Mouse (Mus musculus): ENCODE data around the gene Rpl36-ps4. TPM values are rescaled to one million over a fixed set of nuclear protein-coding genes. Genes with fewer than 3 reads are reported as not detected.

Gene Rpl36-ps4
- not detected in 2 replicates for polyA plus RNA-seq (2015; fragmentation: Nextera tagmentation; extraction: Ambion mirVana)

DNA sequence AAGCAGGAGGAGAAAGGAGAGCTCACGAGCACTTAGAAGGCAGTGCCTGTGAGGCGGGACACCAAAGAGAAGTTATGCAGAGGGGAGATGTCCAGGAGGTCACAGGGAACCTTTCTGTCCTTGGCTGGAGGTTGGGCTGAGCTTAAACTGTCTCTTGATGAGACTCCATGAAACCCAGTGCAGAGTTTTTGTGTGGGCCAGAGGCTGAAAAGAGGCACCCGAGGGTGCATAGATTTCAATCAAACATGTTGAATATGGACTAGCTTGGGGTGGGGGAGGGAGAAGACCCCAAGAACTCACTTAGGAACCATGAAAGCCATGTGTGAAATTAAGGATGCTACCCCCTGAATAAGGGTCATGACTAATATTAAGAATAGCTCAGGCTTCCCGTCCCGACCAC lies at the start of gene Rpl36-ps4:
Gene Rpl36-ps4 (plus strand): TSS at position 301 of the 400 bp plus-strand sequence.
- Histone ChIP-seq H3K4me3 (ENCODE audit: low read depth, low read length) (no peak within 1 kb of the TSS), H3K9me3 (replicated peaks; ENCODE audit: control insufficient read depth, low read length) (no peaks in the 10 kb centered on the region), H3K4me2 (ENCODE audit: low read depth, low read length) (no peak within 1 kb of the TSS), H3K4me1 (ENCODE audit: control insufficient read depth, low read depth, low read length) (no peaks in the 10 kb centered on the region), H3K27me3 (ENCODE audit: control insufficient read depth, insufficient read depth, low read depth, low read length) (no peaks in the 10 kb centered on the region), H3K9ac (ENCODE audit: low read depth, low read length) (no peak within 1 kb of the TSS), H3K36me3 (ENCODE audit: control insufficient read depth, insufficient read depth) (no peaks in the 10 kb centered on the region), H3K27ac (ENCODE audit: low read length) (no peak within 1 kb of the TSS)
- 69% methylated on average over 5 of the region's 5 CpGs for WGBS (ENCODE audit: insufficient replicate concordance)
- ATAC-seq (ENCODE audit: low read depth), result no peak

DNA sequence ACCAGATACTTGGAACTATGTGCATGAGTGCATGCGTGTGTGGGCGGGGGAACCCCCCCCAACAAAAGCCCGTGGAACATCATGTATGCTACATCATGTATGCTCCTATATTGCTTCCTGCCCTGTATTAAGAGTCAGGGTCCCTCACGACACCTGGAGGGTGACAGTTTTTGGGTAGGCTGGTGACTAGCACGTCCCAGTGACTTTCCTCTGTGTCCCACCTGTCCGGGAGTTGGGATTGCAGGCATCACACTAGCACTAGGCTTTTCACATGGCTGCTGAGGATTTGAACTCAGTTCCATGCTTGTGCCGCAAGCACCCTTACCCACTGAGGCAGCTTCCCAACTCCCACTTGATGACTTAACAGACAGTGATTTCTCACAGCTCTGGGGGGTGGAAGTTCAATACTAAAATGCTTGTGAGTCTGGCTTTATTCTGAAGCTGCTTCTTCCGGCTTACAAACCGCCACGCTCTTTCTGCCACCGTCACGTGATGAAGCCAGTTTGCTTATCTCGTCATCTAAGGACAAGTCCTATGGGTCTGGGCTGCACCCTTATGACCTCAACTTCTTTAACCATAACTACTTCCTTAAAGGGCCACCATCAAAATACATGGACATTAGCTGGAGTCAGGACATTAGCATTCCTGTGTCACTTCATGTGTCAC lies 49.2 kb upstream of the Rpl36-ps4 start:
- 63% methylated on average over 13 of the region's 13 CpGs for WGBS (ENCODE audit: insufficient replicate concordance)
- no peaks in the 10 kb centered on the region for H3K36me3 ChIP-seq (ENCODE audit: control insufficient read depth, insufficient read depth)
- no peak for ATAC-seq (ENCODE audit: low read depth)

GRCm38 (mm10) chr17:87872286-87872685 lies 48.5 kb upstream of the Rpl36-ps4 start:
- WGBS (ENCODE audit: insufficient replicate concordance), result 54% methylated on average over 4 of the region's 4 CpGs

More for the DNA sequence above, 49.2 kb upstream of the Rpl36-ps4 start:
- Histone ChIP-seq H3K27me3 (ENCODE audit: control insufficient read depth, insufficient read depth, low read depth, low read length) (no peaks in the 10 kb centered on the region), H3K4me1 (ENCODE audit: control insufficient read depth, low read depth, low read length) (no peaks in the 10 kb centered on the region), H3K4me3 (ENCODE audit: low read depth, low read length) (no peak overlapping the region), H3K27ac (ENCODE audit: low read length) (no peak overlapping the region), H3K9ac (ENCODE audit: low read depth, low read length) (no peak overlapping the region), H3K4me2 (ENCODE audit: low read depth, low read length) (no peak overlapping the region), H3K9me3 (replicated peaks; ENCODE audit: control insufficient read depth, low read length) (no peaks in the 10 kb centered on the region)

DNA sequence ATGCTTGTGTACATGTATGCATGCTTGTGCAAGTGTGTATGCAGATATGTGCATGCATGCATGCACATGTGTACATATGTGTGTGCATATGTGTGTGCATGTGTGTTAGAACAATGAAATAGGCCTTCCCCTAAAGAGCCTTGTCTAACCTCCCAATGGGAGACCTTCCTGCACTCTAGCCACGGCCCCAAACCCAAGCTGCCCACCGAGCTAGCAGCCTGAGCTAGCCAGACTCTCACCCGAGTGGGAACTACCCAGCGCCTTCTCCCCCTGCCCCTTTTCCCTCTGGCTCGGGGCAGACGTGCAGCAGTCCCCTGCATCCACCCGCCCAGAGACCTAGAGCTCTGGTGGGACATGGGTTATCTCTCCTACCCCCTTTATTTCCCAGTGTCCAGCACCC lies 47.3 kb upstream of the Rpl36-ps4 start:
- 52% methylated on average over 7 of the region's 7 CpGs for WGBS (ENCODE audit: insufficient replicate concordance)

More at GRCm38 (mm10) chr17:87872286-87872685, 48.5 kb upstream of the Rpl36-ps4 start:
- Histone ChIP-seq H3K27me3 (ENCODE audit: control insufficient read depth, insufficient read depth, low read depth, low read length) (no peaks in the 10 kb centered on the region), H3K4me1 (ENCODE audit: control insufficient read depth, low read depth, low read length) (no peaks in the 10 kb centered on the region), H3K4me2 (ENCODE audit: low read depth, low read length) (no peak overlapping the region), H3K4me3 (ENCODE audit: low read depth, low read length) (no peak overlapping the region), H3K27ac (ENCODE audit: low read length) (no peak overlapping the region), H3K9me3 (replicated peaks; ENCODE audit: control insufficient read depth, low read length) (no peaks in the 10 kb centered on the region), H3K9ac (ENCODE audit: low read depth, low read length) (no peak overlapping the region), H3K36me3 (ENCODE audit: control insufficient read depth, insufficient read depth) (no peaks in the 10 kb centered on the region)
- no peak for ATAC-seq (ENCODE audit: low read depth)

DNA sequence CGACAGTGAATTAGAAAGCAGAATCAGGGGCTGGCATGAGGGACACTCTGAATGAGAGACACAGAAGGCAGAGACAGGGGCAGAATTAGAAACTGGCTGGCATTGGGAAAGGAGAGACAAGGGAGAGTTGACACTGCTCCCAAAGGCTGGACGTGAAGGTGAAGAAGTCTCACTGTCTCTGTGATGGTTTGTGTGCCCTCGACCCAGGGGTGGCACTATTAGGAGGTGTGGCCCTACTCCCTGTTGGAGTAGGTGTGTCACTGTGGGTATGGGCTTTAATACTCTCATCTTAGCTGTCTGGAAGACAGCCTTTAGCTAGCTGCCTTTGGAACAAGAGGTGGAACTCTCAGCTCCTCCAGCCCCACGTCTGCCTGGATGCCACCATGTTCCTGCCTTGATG lies 46.8 kb upstream of the Rpl36-ps4 start:
- H3K9me3 ChIP-seq (replicated peaks; ENCODE audit: control insufficient read depth, low read length), result no peaks in the 10 kb centered on the region
- H3K4me3 ChIP-seq (ENCODE audit: low read depth, low read length), result no peak overlapping the region
- WGBS (ENCODE audit: insufficient replicate concordance), result 59% methylated on average over 4 of the region's 4 CpGs
- no peaks in the 10 kb centered on the region for H3K36me3 ChIP-seq (ENCODE audit: control insufficient read depth, insufficient read depth)
- no peak for ATAC-seq (ENCODE audit: low read depth)
- H3K4me1 ChIP-seq (ENCODE audit: control insufficient read depth, low read depth, low read length), result no peaks in the 10 kb centered on the region
- no peaks in the 10 kb centered on the region for H3K27me3 ChIP-seq (ENCODE audit: control insufficient read depth, insufficient read depth, low read depth, low read length)
- H3K27ac ChIP-seq (ENCODE audit: low read length), result no peak overlapping the region
- H3K4me2 ChIP-seq (ENCODE audit: low read depth, low read length), result no peak overlapping the region
- H3K9ac ChIP-seq (ENCODE audit: low read depth, low read length), result no peak overlapping the region

More for the DNA sequence above, 47.3 kb upstream of the Rpl36-ps4 start:
- Histone ChIP-seq H3K4me3 (ENCODE audit: low read depth, low read length) (no peak overlapping the region), H3K9ac (ENCODE audit: low read depth, low read length) (no peak overlapping the region), H3K4me1 (ENCODE audit: control insufficient read depth, low read depth, low read length) (no peaks in the 10 kb centered on the region), H3K27ac (ENCODE audit: low read length) (no peak overlapping the region), H3K9me3 (replicated peaks; ENCODE audit: control insufficient read depth, low read length) (no peaks in the 10 kb centered on the region), H3K27me3 (ENCODE audit: control insufficient read depth, insufficient read depth, low read depth, low read length) (no peaks in the 10 kb centered on the region), H3K4me2 (ENCODE audit: low read depth, low read length) (no peak overlapping the region), H3K36me3 (ENCODE audit: control insufficient read depth, insufficient read depth) (no peaks in the 10 kb centered on the region)
- no peak for ATAC-seq (ENCODE audit: low read depth)

DNA sequence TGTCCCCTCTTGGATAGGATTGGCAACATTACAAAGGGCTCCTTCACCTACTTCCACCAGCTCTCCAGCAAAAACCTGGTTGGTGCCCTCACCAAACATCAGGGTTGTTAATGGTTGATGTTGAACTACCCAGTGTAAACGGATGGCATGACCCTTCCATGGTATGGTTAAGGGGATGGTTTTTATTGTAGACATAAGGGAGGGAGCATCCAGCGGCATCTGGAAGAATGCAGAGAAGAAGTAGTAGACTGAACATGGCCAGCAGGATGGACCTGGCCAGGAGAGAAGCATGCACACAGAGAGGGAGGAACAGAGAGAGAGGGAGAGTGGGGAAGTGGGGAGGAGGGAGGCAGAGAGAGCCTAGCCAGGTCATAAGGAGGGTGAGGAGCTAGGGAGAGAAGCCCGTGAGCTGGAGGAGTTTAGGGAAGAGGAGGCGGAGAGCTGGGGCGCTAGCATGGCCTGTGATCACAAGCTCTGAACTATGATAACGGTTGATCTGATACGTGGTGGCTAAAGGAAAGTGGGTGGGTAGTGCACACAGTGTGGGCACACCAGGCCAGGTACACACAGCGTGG lies 45.3 kb upstream of the Rpl36-ps4 start:
- no peaks in the 10 kb centered on the region for H3K4me1 ChIP-seq (ENCODE audit: control insufficient read depth, low read depth, low read length)
- H3K36me3 ChIP-seq (ENCODE audit: control insufficient read depth, insufficient read depth), result no peaks in the 10 kb centered on the region
- H3K9ac ChIP-seq (ENCODE audit: low read depth, low read length), result no peak overlapping the region
- H3K9me3 ChIP-seq (replicated peaks; ENCODE audit: control insufficient read depth, low read length), result no peaks in the 10 kb centered on the region
- H3K4me2 ChIP-seq (ENCODE audit: low read depth, low read length), result no peak overlapping the region
- ATAC-seq (ENCODE audit: low read depth), result no peak
- no peak overlapping the region for H3K27ac ChIP-seq (ENCODE audit: low read length)
- H3K27me3 ChIP-seq (ENCODE audit: control insufficient read depth, insufficient read depth, low read depth, low read length), result no peaks in the 10 kb centered on the region
- 65% methylated on average over 8 of the region's 8 CpGs for WGBS (ENCODE audit: insufficient replicate concordance)
- no peak overlapping the region for H3K4me3 ChIP-seq (ENCODE audit: low read depth, low read length)

- Histone ChIP-seq H3K9ac (ENCODE audit: low read depth, low read length) (no peak overlapping the region), H3K4me3 (ENCODE audit: low read depth, low read length) (no peak overlapping the region), H3K36me3 (ENCODE audit: control insufficient read depth, insufficient read depth) (no peaks in the 10 kb centered on the region), H3K4me2 (ENCODE audit: low read depth, low read length) (no peak overlapping the region), H3K27me3 (ENCODE audit: control insufficient read depth, insufficient read depth, low read depth, low read length) (no peaks in the 10 kb centered on the region), H3K4me1 (ENCODE audit: control insufficient read depth, low read depth, low read length) (no peaks in the 10 kb centered on the region), H3K9me3 (replicated peaks; ENCODE audit: control insufficient read depth, low read length) (no peaks in the 10 kb centered on the region), H3K27ac (ENCODE audit: low read length) (no peak overlapping the region)
- WGBS (ENCODE audit: insufficient replicate concordance), result 65% methylated on average over 11 of the region's 11 CpGs
- ATAC-seq (ENCODE audit: low read depth), result no peak
Measured at GRCm38 (mm10) chr17:87876295-87877000, 44.3 kb upstream of the Rpl36-ps4 start.

DNA sequence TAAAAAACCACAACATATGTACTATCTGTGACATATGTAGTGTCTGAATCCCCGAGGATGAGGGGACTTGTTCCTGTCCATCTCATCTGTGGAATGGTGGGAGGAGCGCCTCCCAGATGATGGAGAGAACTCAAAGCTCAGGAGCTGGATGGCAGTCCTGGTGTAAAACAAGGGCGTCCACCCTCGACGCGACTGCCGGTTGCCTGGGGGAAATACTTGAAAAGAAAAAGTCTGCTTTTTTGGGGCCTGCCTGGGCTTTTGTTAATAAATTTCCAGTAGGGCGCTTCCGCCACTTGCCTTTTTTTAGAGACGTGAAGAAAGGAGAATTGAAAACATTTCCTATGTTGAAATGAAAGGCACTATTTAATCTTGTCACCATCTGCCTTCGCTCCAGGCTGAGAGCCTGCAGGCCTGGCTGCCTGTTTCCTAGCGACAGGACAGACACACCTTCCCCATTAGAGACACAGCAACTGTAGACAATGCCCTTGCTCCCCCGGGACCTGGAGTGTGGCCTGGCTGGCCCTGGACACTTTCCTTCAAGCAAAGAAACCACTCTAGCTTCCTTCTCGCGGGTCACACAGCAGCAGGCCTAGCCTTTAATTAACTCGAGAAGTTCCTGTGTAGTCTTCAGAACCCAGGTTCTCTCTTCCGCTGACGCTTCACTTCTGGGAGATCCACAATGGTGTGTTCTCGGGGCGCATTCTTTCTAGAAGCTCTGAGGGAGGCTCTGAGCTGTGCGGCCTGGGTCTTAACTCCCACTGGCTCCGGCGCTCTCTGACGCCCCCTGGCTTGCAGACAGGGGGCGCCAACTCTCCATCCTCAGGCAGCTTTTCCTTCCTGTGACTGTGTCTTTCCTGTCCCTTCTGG lies 43.3 kb upstream of the Rpl36-ps4 start:
- H3K4me2 ChIP-seq (ENCODE audit: low read depth, low read length), result no peak overlapping the region
- no peak overlapping the region for H3K4me3 ChIP-seq (ENCODE audit: low read depth, low read length)
- H3K36me3 ChIP-seq (ENCODE audit: control insufficient read depth, insufficient read depth), result no peaks in the 10 kb centered on the region
- H3K27me3 ChIP-seq (ENCODE audit: control insufficient read depth, insufficient read depth, low read depth, low read length), result no peaks in the 10 kb centered on the region
- no peaks in the 10 kb centered on the region for H3K9me3 ChIP-seq (replicated peaks; ENCODE audit: control insufficient read depth, low read length)
- H3K27ac ChIP-seq (ENCODE audit: low read length), result no peak overlapping the region
- H3K4me1 ChIP-seq (ENCODE audit: control insufficient read depth, low read depth, low read length), result no peaks in the 10 kb centered on the region
- H3K9ac ChIP-seq (ENCODE audit: low read depth, low read length), result no peak overlapping the region
- ATAC-seq (ENCODE audit: low read depth), result no peak
- WGBS (ENCODE audit: insufficient replicate concordance), result 46% methylated on average over 25 of the region's 25 CpGs

Data from liver, embryonic 16.5 days (tissue).